Mouse (Mus musculus) frontal cortex, adult 2 months (tissue): ENCODE data around the gene Gm3317. TPM values are rescaled to one million over a fixed set of nuclear protein-coding genes. Genes with fewer than 3 reads are reported as not detected.
"Not testable (repeated sequence)": the region's sequence is repeated elsewhere in the genome, so short reads cannot be mapped to it uniquely, and the experiment has no call there.

ENCODE experiments used
- DNase-seq, 2 experiments: peaks; one replicate each; pipeline ENCODE4 v3.0.0; 2022; ENCODE audit warnings: low spot score in 1 of 2; ENCODE audit errors: extremely low spot score in 1 of 2
- polyA plus RNA-seq: library from polyadenylated mRNA; depleted of rRNA; stranded (reverse); fragments of >200 nt; gene quantifications from 2 replicates; pipeline ENCODE4 v1.2.3, GENCODE M21; 2012; rRNA removed

Gene Gm3317
- polyA plus RNA-seq: not detected in 2 replicates

- not testable (repeated sequence) for DNase-seq
Measured at GRCm38 (mm10) chr14:5164235-5164634, at the start of gene Gm3317. TSS of gene Gm3317 (plus strand) at chr14:5164535.

GRCm38 (mm10) chr14:5131219-5131618 is 33.1 kb upstream of the Gm3317 start, which contains the start of gene Gm8279:
TSS of gene Gm8279 (plus strand) at chr14:5131519.
- DNase-seq: not testable (repeated sequence)

GRCm38 (mm10) chr14:5185493-5185892 is 21.2 kb downstream of the Gm3317 start, which contains the start of gene Gm8271:
TSS of gene Gm8271 (plus strand) at chr14:5185793.
- DNase-seq: not testable (repeated sequence)

Other genes starting within 250 kb of the Gm3317 start
- not detected in 2 replicates for gene Gm8297, start 180.6 kb upstream of the Gm3317 start, polyA plus RNA-seq
- not detected in 2 replicates for gene Gm3298, start 148.6 kb upstream of the Gm3317 start, polyA plus RNA-seq
- not detected in 2 replicates for gene 4930555G01Rik, start 113.9 kb upstream of the Gm3317 start, polyA plus RNA-seq
- 1.8 and 2.3 TPM in 2 replicates for gene Gm8281, start 93.5 kb upstream of the Gm3317 start, polyA plus RNA-seq
- 0.13 and 0.18 TPM in 2 replicates for gene Gm8279, start 33.0 kb upstream of the Gm3317 start, polyA plus RNA-seq
- not detected in 2 replicates for gene Gm8271, start 21.3 kb downstream of the Gm3317 start, polyA plus RNA-seq
- not detected in 2 replicates for gene Gm3526, start 96.0 kb downstream of the Gm3317 start, polyA plus RNA-seq
- not detected in 2 replicates for gene Gm3542, start 170.4 kb downstream of the Gm3317 start, polyA plus RNA-seq
- 0.36 TPM in 1 of 2 replicates, not detected in the other for gene Gm3500, start 224.5 kb downstream of the Gm3317 start, polyA plus RNA-seq